ENCODE assay signal across 9 mouse cellular contexts in the genomic region with DNA sequence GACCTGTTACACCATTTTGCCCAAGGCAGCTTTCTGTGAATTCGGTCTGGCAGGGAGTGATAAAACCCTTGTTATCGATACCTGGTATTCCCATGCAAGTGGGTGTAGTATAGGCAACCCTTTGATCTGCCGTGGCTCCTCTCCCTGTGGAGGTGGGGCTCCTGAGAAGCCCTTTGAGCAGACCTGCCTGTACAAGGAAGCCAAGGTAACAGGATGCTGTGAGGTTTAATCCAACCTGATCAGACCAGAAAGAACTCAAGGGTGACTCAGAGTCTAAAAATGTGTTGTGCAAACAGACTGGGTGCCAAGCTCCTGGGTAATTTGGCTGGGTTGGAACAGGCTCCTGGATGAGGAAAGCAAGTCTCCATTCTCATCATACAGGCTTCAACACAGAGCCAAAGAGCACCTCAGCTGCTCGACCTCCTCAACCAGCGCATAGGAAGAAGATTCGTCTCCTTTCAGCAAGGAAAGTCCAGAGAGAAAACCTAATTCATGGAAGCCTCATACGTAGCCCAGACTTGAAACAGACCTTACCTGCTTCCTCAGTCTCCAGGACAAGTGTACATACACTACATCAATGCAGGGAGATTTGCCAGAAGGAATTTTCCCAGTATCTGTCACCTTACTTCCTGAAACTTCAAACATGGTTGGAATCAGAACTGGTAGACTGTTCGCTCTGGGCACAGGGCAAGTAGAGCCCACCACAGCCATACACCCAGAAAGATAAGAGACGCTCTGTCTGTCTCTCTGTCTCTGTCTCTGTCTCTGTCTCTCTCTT. TPM values are rescaled to one million over a fixed set of nuclear protein-coding genes. Genes with fewer than 3 reads are reported as not detected.
DNase-seq lines count a peak whose midpoint lies in the region; ATAC-seq lines count a peak whose summit lies in the region.
"Had no signal": no experiment of that assay in that cellular context is flagged by ENCODE, and none has a peak within 500 bp of the region (broad histone marks: within the 10 kb centered on the region; RNA-seq: fewer than 3 reads in every experiment).

No protein-coding gene starts in this region.

- peaks cover 6% of the 10 kb centered on the region for H3K4me1 ChIP-seq in liver, embryonic 16.5 days (ENCODE audit: control insufficient read depth, low read depth, low read length)

- no peak overlapping the region for H3K9ac ChIP-seq in liver, embryonic 16.5 days (ENCODE audit: low read depth, low read length)

- no peaks in the 10 kb centered on the region for H3K9me3 ChIP-seq in liver, embryonic 16.5 days (replicated peaks; ENCODE audit: control insufficient read depth, low read length)
- H3K9me3 ChIP-seq: megakaryocyte, embryonic 14.5 days had no signal

- peak; percentile 70 for ATAC-seq in liver, embryonic 16.5 days (ENCODE audit: low read depth)

- H3K4me2 ChIP-seq in liver, embryonic 16.5 days (ENCODE audit: low read depth, low read length) = no peak overlapping the region

- peak; percentile 67 for DNase-seq in 3134 (ENCODE audit: extremely low read depth, insufficient read length, low spot score)
- DNase-seq in c-Kit-negative CD71-positive TER-119-positive erythroid progenitor cells, embryonic 14.5 days (ENCODE audit: low read depth, low spot score) = peak; percentile 9
- DNase-seq in heart, postnatal 4 days = peak; percentile 15
- no peak for DNase-seq in thymus, postnatal 4 days
- no peak for DNase-seq in ovary, postnatal 36 days (ENCODE audit: low spot score)
- no peak for DNase-seq in spleen, adult 18-20 months
- no peak for DNase-seq in frontal cortex, postnatal 10 days (ENCODE audit: low spot score in 2 of 2)

- no peaks in the 10 kb centered on the region for H3K27me3 ChIP-seq in liver, embryonic 16.5 days (ENCODE audit: control insufficient read depth, insufficient read depth, low read depth, low read length)
- H3K27me3 ChIP-seq: megakaryocyte, embryonic 14.5 days had no signal

- H3K36me3 ChIP-seq in liver, embryonic 16.5 days (ENCODE audit: control insufficient read depth, insufficient read depth) = no peaks in the 10 kb centered on the region

- no peak overlapping the region for H3K27ac ChIP-seq in liver, embryonic 16.5 days (ENCODE audit: low read length)

- WGBS in liver, embryonic 16.5 days (ENCODE audit: insufficient replicate concordance) = 51% methylated on average over 9 of the region's 9 CpGs

- no peak overlapping the region for H3K4me3 ChIP-seq in liver, embryonic 16.5 days (ENCODE audit: low read depth, low read length)

RNA-seq across cellular contexts. Expression of a gene that starts 29.5 kb away (rescaled TPM):
- 1 to 10 TPM; 3.6 to 5.2 TPM for total RNA-seq in heart, postnatal 4 days (2021)
- polyA plus RNA-seq in liver, embryonic 16.5 days (2015; fragmentation: Nextera tagmentation; extraction: Ambion mirVana) = 1.4 and 1.6 TPM in 2 replicates

RNA-seq across cellular contexts. Expression of a gene that starts 29.9 kb away (rescaled TPM):
- 1 to 10 TPM; 4.8 to 6.5 TPM for total RNA-seq in heart, postnatal 4 days (2021)
- not detected in 2 replicates for polyA plus RNA-seq in liver, embryonic 16.5 days (2015; fragmentation: Nextera tagmentation; extraction: Ambion mirVana)

Comparison
In these comparisons a context has a peak if more than half of its experiments do, and no peak if none do; other contexts are left out.
1. DNase-seq: peak in 3134 (single experiment), c-Kit-negative CD71-positive TER-119-positive erythroid progenitor cells, embryonic 14.5 days (single experiment) and heart, postnatal 4 days (single experiment); none in thymus, postnatal 4 days (single experiment), ovary, postnatal 36 days (single experiment), spleen, adult 18-20 months (0 of 2) and frontal cortex, postnatal 10 days (0 of 2).